Mouse (Mus musculus) MEL (cell line): ENCODE measurements around the gene Olfr700.
"Not testable (repeated sequence)": the region's sequence is repeated elsewhere in the genome, so short reads cannot be mapped to it uniquely, and the experiment has no call there.

ENCODE experiments used
- CTCF ChIP-seq, 3 experiments: IDR thresholded peaks in 2 of 3; conservative IDR thresholded peaks in 1 of 3; 2 replicates each; pipeline ENCODE4 v1.5.1; 2011 to 2012; ENCODE audit warnings: low read length in 3 of 3, low read depth in 2 of 3, mild to moderate bottlenecking in 2 of 3, improper control_type of control experiment in 1 of 3, inconsistent platforms in 1 of 3, mixed read lengths in 1 of 3, moderate library complexity in 1 of 3; ENCODE audit not compliant: control insufficient read depth in 1 of 3, insufficient read depth in 1 of 3, poor library complexity in 1 of 3, severe bottlenecking in 1 of 3
- E2F4 ChIP-seq: IDR thresholded peaks from 2 replicates; pipeline ENCODE4 v1.6.1; 2011; ENCODE audit warnings: low read depth, low read length, improper control_type of control experiment, borderline replicate concordance
- EP300 ChIP-seq, 2 experiments: IDR thresholded peaks; 2 replicates each; pipeline ENCODE4 v1.6.1; 2011; ENCODE audit warnings: improper control_type of control experiment in 2 of 2, low read length in 2 of 2, low read depth in 1 of 2, mild to moderate bottlenecking in 1 of 2
- ETS1 ChIP-seq: IDR thresholded peaks from 2 replicates; pipeline ENCODE4 v1.6.1; 2012; ENCODE audit warnings: low read depth, mild to moderate bottlenecking, inconsistent platforms, low read length, improper control_type of control experiment, moderate library complexity
- GABPA ChIP-seq: IDR thresholded peaks from 2 replicates; pipeline ENCODE4 v1.6.1; 2012; ENCODE audit warnings: low read depth, mild to moderate bottlenecking, inconsistent platforms, low read length, improper control_type of control experiment, moderate library complexity
- JUND ChIP-seq: IDR thresholded peaks from 2 replicates; pipeline ENCODE4 v1.6.1; 2011; ENCODE audit warnings: low read depth, mild to moderate bottlenecking, improper control_type of control experiment, low read length
- KAT2A ChIP-seq: conservative IDR thresholded peaks from 2 replicates; pipeline ENCODE4 v1.6.1; 2012; ENCODE audit warnings: low read depth, low read length, improper control_type of control experiment, inconsistent platforms
- NRF1 ChIP-seq: IDR thresholded peaks from 2 replicates; pipeline ENCODE4 v1.6.1; 2014; ENCODE audit warnings: low read depth, mild to moderate bottlenecking, inconsistent platforms, low read length, improper control_type of control experiment, moderate library complexity; ENCODE audit not compliant: poor library complexity, insufficient read depth, severe bottlenecking
- POLR2A ChIP-seq, 2 experiments: IDR thresholded peaks; 2 replicates each; pipeline ENCODE4 v1.6.1; 2011 to 2012; ENCODE audit warnings: low read length in 2 of 2, mild to moderate bottlenecking in 2 of 2, control low read depth in 1 of 2, improper control_type of control experiment in 1 of 2, low read depth in 1 of 2, moderate library complexity in 1 of 2; ENCODE audit not compliant: control insufficient read depth in 1 of 2, insufficient read depth in 1 of 2, poor library complexity in 1 of 2
- UBTF ChIP-seq: IDR thresholded peaks from 2 replicates; pipeline ENCODE4 v1.6.1; 2012; ENCODE audit warnings: low read depth, mild to moderate bottlenecking, inconsistent platforms, low read length, improper control_type of control experiment, moderate library complexity, borderline replicate concordance; ENCODE audit not compliant: insufficient read depth
- USF1 ChIP-seq: IDR thresholded peaks from 2 replicates; pipeline ENCODE4 v1.6.1; 2014; ENCODE audit warnings: low read depth, mild to moderate bottlenecking, inconsistent platforms, low read length, improper control_type of control experiment, moderate library complexity

DNA sequence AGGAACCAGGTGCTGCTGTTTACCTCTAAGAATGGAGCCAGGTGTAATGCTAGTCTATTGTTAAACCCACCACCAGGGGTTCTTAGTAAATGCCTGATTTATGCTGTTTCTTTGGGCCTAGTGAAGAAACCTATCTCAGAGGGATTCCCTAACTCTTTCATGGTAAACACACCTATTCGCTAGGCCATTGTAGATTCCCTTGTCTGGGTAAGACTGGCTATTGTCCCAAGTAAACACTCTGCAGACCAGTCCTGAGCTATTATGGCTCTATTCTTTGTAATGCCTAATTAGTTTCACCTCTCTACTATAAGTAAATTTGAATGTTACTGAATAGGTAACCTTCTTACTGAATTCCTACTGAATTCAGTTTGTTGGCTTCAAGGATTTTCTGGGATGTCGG, 47.6 kb downstream of the Olfr700 start:
- TF ChIP-seq E2F4; JUND; NRF1; GABPA; CTCF (IDR thresholded peaks at IDR 0.05 in 2 of 3, conservative IDR thresholded peaks at IDR 0.05 in 1 of 3; ENCODE audit: control insufficient read depth in 1 of 3, insufficient read depth in 1 of 3, low read depth in 2 of 3, low read length in 3 of 3, poor library complexity in 1 of 3, severe bottlenecking in 1 of 3); ETS1; EP300 (IDR thresholded peaks at IDR 0.05; ENCODE audit: low read depth in 1 of 2, low read length in 2 of 2); UBTF; USF1; KAT2A; POLR2A (IDR thresholded peaks at IDR 0.05; ENCODE audit: control insufficient read depth in 1 of 2, insufficient read depth in 1 of 2, low read depth in 1 of 2, low read length in 2 of 2, poor library complexity in 1 of 2): not testable (repeated sequence)
